Comparison of ENCODE assay signal across 27 mouse cellular contexts in genomic region chr16:31893396-31894141, GRCm38 (mm10). TPM values are rescaled to one million over a fixed set of nuclear protein-coding genes. Genes with fewer than 3 reads are reported as not detected.
DNase-seq lines count a peak whose midpoint lies in the region; ATAC-seq and TF ChIP-seq lines count a peak whose summit lies in the region.
"Had no signal": no experiment of that assay in that cellular context is flagged by ENCODE, and none has a peak within 500 bp of the region (broad histone marks: within the 10 kb centered on the region; RNA-seq: fewer than 3 reads in every experiment).

No protein-coding gene starts in this region.

- no peaks in the 10 kb centered on the region for H3K9me3 ChIP-seq in embryonic facial prominence, embryonic 14.5 days (ENCODE audit: control insufficient read depth, low read length)
- no peaks in the 10 kb centered on the region for H3K9me3 ChIP-seq in embryonic facial prominence, embryonic 10.5 days
- no peaks in the 10 kb centered on the region for H3K9me3 ChIP-seq in stomach, postnatal 0 days (ENCODE audit: control insufficient read depth, low read length)
- H3K9me3 ChIP-seq: forebrain, embryonic 13.5 days; kidney, embryonic 15.5 days; liver, embryonic 12.5 days; midbrain, embryonic 12.5 days; neural tube, embryonic 13.5 days had no signal

- no peak; the same call in 1 of the 2 replicates for ATAC-seq in embryonic facial prominence, embryonic 14.5 days (ENCODE audit: low read depth)
- ATAC-seq in stomach, postnatal 0 days (ENCODE audit: low FRiP score, low TSS enrichment): no peak
- ATAC-seq: CD4-positive, CD25-positive, alpha-beta regulatory T cell, adult 4 months; forebrain, embryonic 13.5 days; liver, embryonic 12.5 days; liver, postnatal 0 days had no signal

- no peak overlapping the region for H3K4me2 ChIP-seq in embryonic facial prominence, embryonic 14.5 days (ENCODE audit: low read depth, low read length)
- H3K4me2 ChIP-seq in stomach, postnatal 0 days (replicated peaks; ENCODE audit: low read depth): no peak overlapping the region
- H3K4me2 ChIP-seq: forebrain, embryonic 13.5 days; heart, embryonic 11.5 days; hindbrain, embryonic 14.5 days; kidney, embryonic 15.5 days; liver, embryonic 12.5 days; midbrain, embryonic 12.5 days; neural tube, embryonic 13.5 days had no signal

- no peak overlapping the region for H3K27ac ChIP-seq in embryonic facial prominence, embryonic 14.5 days (replicated peaks; ENCODE audit: low read depth, low read length)
- H3K27ac ChIP-seq in embryonic facial prominence, embryonic 10.5 days (replicated peaks): no peak overlapping the region
- H3K27ac ChIP-seq in stomach, postnatal 0 days (replicated peaks): no peak overlapping the region
- H3K27ac ChIP-seq: forebrain, embryonic 13.5 days; hindbrain, embryonic 14.5 days; kidney, embryonic 15.5 days; layer of hippocampus, adult 2 months; liver, embryonic 12.5 days; midbrain, embryonic 12.5 days; neural tube, embryonic 13.5 days had no signal

- 62% methylated on average over 5 of the region's 5 CpGs for WGBS in embryonic facial prominence, embryonic 14.5 days
- 62% methylated on average over 5 of the region's 5 CpGs for WGBS in embryonic facial prominence, embryonic 10.5 days
- WGBS in stomach, postnatal 0 days: 76% methylated on average over 5 of the region's 5 CpGs

- no peak overlapping the region for H3K9ac ChIP-seq in embryonic facial prominence, embryonic 14.5 days (ENCODE audit: low read depth, low read length)
- no peak overlapping the region for H3K9ac ChIP-seq in stomach, postnatal 0 days (ENCODE audit: low read length)
- H3K9ac ChIP-seq: forebrain, embryonic 13.5 days; hindbrain, embryonic 14.5 days; kidney, embryonic 15.5 days; liver, embryonic 12.5 days; liver, postnatal 0 days; midbrain, embryonic 12.5 days; neural tube, embryonic 13.5 days had no signal

- H3K4me1 ChIP-seq in embryonic facial prominence, embryonic 14.5 days (ENCODE audit: control insufficient read depth, insufficient read depth, low read length): peaks cover 10% of the 10 kb centered on the region
- peaks cover 32% of the 10 kb centered on the region for H3K4me1 ChIP-seq in embryonic facial prominence, embryonic 10.5 days
- H3K4me1 ChIP-seq in stomach, postnatal 0 days (replicated peaks; ENCODE audit: control insufficient read depth, insufficient read depth): no peaks in the 10 kb centered on the region
- H3K4me1 ChIP-seq: liver, embryonic 12.5 days had no signal

- H3K4me3 ChIP-seq in embryonic facial prominence, embryonic 14.5 days (ENCODE audit: low read depth, low read length): no peak overlapping the region
- H3K4me3 ChIP-seq in embryonic facial prominence, embryonic 10.5 days: no peak overlapping the region
- H3K4me3 ChIP-seq in stomach, postnatal 0 days (ENCODE audit: low read depth, low read length): no peak overlapping the region
- H3K4me3 ChIP-seq: forebrain, embryonic 13.5 days; kidney, embryonic 15.5 days; layer of hippocampus, adult 2 months; liver, embryonic 12.5 days; midbrain, embryonic 12.5 days; neural tube, embryonic 13.5 days had no signal

- H3K27me3 ChIP-seq in embryonic facial prominence, embryonic 14.5 days (replicated peaks; ENCODE audit: control insufficient read depth, insufficient read depth, low read length): no peaks in the 10 kb centered on the region
- H3K27me3 ChIP-seq in embryonic facial prominence, embryonic 10.5 days (replicated peaks; ENCODE audit: low read depth, poor library complexity, severe bottlenecking): peaks cover 39% of the 10 kb centered on the region
- H3K27me3 ChIP-seq in splenic B cell, adult 2 months (ENCODE audit: control insufficient read depth, insufficient read depth, low read length, poor library complexity, severe bottlenecking): no peaks in the 10 kb centered on the region
- H3K27me3 ChIP-seq in stomach, postnatal 0 days (ENCODE audit: control insufficient read depth, insufficient read depth, low read length): no peaks in the 10 kb centered on the region
- H3K27me3 ChIP-seq: forebrain, embryonic 13.5 days; kidney, embryonic 15.5 days; neural tube, embryonic 13.5 days had no signal

- peak; percentile 30 for DNase-seq in embryonic facial prominence, embryonic 14.5 days (ENCODE audit: low spot score)
- DNase-seq in embryonic facial prominence, embryonic 10.5 days (ENCODE audit: low spot score): no peak
- DNase-seq in spleen, postnatal 36 days (ENCODE audit: low spot score in 2 of 2): peak; percentile 19 to 22
- no peak for DNase-seq in spleen, postnatal 14 days (ENCODE audit: low spot score in 2 of 2)
- peak; percentile 79 for DNase-seq in embryo, embryonic 10 days (ENCODE audit: low spot score)
- DNase-seq in splenic B cell, adult 2 months (ENCODE audit: low read depth, low spot score): peak; percentile 40
- DNase-seq in thymus, postnatal 25 days: no peak
- no peak for DNase-seq in stomach, postnatal 0 days (ENCODE audit: low spot score)
- DNase-seq: adrenal gland, postnatal 10 days; cerebellum, postnatal 10 days; gastrocnemius, postnatal 10 days; kidney, adult 18-20 months; kidney, postnatal 25 days; left cerebral cortex, postnatal 4 days; liver, postnatal 0 days; lung, postnatal 36 days had no signal

- TF ChIP-seq CTCF in stomach, postnatal 0 days (IDR thresholded peaks at IDR 0.05; ENCODE audit: low read depth): no peak

- TF ChIP-seq EP300 in stomach, postnatal 0 days (optimal IDR thresholded peaks at IDR 0.05): no peak

- H3K36me3 ChIP-seq in embryonic facial prominence, embryonic 14.5 days (ENCODE audit: control insufficient read depth, insufficient read depth, low read length): no peaks in the 10 kb centered on the region
- no peaks in the 10 kb centered on the region for H3K36me3 ChIP-seq in embryonic facial prominence, embryonic 10.5 days (replicated peaks)
- H3K36me3 ChIP-seq in splenic B cell, adult 2 months (ENCODE audit: control insufficient read depth, insufficient read depth, low read length, poor library complexity, severe bottlenecking): no peaks in the 10 kb centered on the region
- H3K36me3 ChIP-seq in stomach, postnatal 0 days (ENCODE audit: control insufficient read depth, insufficient read depth, low read length): no peaks in the 10 kb centered on the region
- H3K36me3 ChIP-seq: kidney, embryonic 15.5 days; liver, embryonic 12.5 days; midbrain, embryonic 12.5 days; neural tube, embryonic 13.5 days had no signal

RNA-seq across cellular contexts. Expression of gene Meltf, which starts 15.0 kb away (rescaled TPM):
- polyA plus RNA-seq in embryonic facial prominence, embryonic 14.5 days (2014; fragmentation: Nextera tagmentation; extraction: Ambion mirVana): 2.1 and 3.1 TPM in 2 replicates
- 0.06 and 0.13 TPM in 2 replicates for polyA plus RNA-seq in embryonic facial prominence, embryonic 10.5 days (2016; fragmentation: Nextera tagmentation; extraction: Ambion mirVana)
- polyA plus RNA-seq in stomach, postnatal 0 days (2015; fragmentation: Nextera tagmentation; extraction: Ambion mirVana): 0.06 TPM in 1 of 2 replicates, not detected in the other
- polyA plus RNA-seq: CD4-positive, CD25-positive, alpha-beta regulatory T cell, adult 4 months; heart, embryonic 11.5 days; heart, postnatal 0 days; small intestine, adult 2 months had no signal

RNA-seq across cellular contexts. Expression of gene Pigz, which starts 40.1 kb away (rescaled TPM):
- 0.59 and 0.70 TPM in 2 replicates for polyA plus RNA-seq in embryonic facial prominence, embryonic 14.5 days (2014; fragmentation: Nextera tagmentation; extraction: Ambion mirVana)
- 1.3 and 1.8 TPM in 2 replicates for polyA plus RNA-seq in embryonic facial prominence, embryonic 10.5 days (2016; fragmentation: Nextera tagmentation; extraction: Ambion mirVana)
- 1.4 and 1.7 TPM in 2 replicates for polyA plus RNA-seq in stomach, postnatal 0 days (2015; fragmentation: Nextera tagmentation; extraction: Ambion mirVana)
- polyA plus RNA-seq: heart, embryonic 11.5 days had no signal

RNA-seq across cellular contexts. Expression of gene 0610012G03Rik, which starts 54.7 kb away (rescaled TPM):
- 93.5 and 94.0 TPM in 2 replicates for polyA plus RNA-seq in embryonic facial prominence, embryonic 14.5 days (2014; fragmentation: Nextera tagmentation; extraction: Ambion mirVana)
- polyA plus RNA-seq in embryonic facial prominence, embryonic 10.5 days (2016; fragmentation: Nextera tagmentation; extraction: Ambion mirVana): 86.7 and 87.7 TPM in 2 replicates
- 109 and 112 TPM in 2 replicates for polyA plus RNA-seq in stomach, postnatal 0 days (2015; fragmentation: Nextera tagmentation; extraction: Ambion mirVana)

RNA-seq across cellular contexts. Expression of gene Ncbp2, which starts 54.7 kb away (rescaled TPM):
- polyA plus RNA-seq in embryonic facial prominence, embryonic 14.5 days (2014; fragmentation: Nextera tagmentation; extraction: Ambion mirVana): 96.3 and 109 TPM in 2 replicates
- polyA plus RNA-seq in embryonic facial prominence, embryonic 10.5 days (2016; fragmentation: Nextera tagmentation; extraction: Ambion mirVana): 139 and 145 TPM in 2 replicates
- polyA plus RNA-seq in stomach, postnatal 0 days (2015; fragmentation: Nextera tagmentation; extraction: Ambion mirVana): 50.9 and 52.3 TPM in 2 replicates

Comparison
In these comparisons a context has a peak if more than half of its experiments do, and no peak if none do; other contexts are left out.
1. DNase-seq: peak in embryonic facial prominence, embryonic 14.5 days (single experiment), spleen, postnatal 36 days (2 of 2), embryo, embryonic 10 days (single experiment) and splenic B cell, adult 2 months (single experiment); none in embryonic facial prominence, embryonic 10.5 days (single experiment), spleen, postnatal 14 days (0 of 2), thymus, postnatal 25 days (single experiment) and stomach, postnatal 0 days (single experiment).